Comparison of ENCODE assay signal across 10 mouse cellular contexts in genomic region chr11:116670386-116670785, GRCm38 (mm10). TPM values are rescaled to one million over a fixed set of nuclear protein-coding genes. Genes with fewer than 3 reads are reported as not detected.
DNase-seq lines count a peak whose midpoint lies in the region; ATAC-seq lines count a peak whose summit lies in the region.
"Had no signal": no experiment of that assay in that cellular context is flagged by ENCODE, and none has a peak within 500 bp of the region (broad histone marks: within the 10 kb centered on the region; RNA-seq: fewer than 3 reads in every experiment).

No protein-coding gene starts in this region.

- no peak overlapping the region for H3K9ac ChIP-seq in intestine, embryonic 15.5 days
- H3K9ac ChIP-seq in intestine, embryonic 16.5 days (ENCODE audit: low read depth, low read length), result no peak overlapping the region
- 0 out of 2 replicates have a peak overlapping the region, but pooled peaks have one; percentile 23 for H3K9ac ChIP-seq in hindbrain, embryonic 15.5 days
- H3K9ac ChIP-seq in midbrain, embryonic 14.5 days (replicated peaks; ENCODE audit: low read length), result no peak overlapping the region

- no peaks in the 10 kb centered on the region for H3K27me3 ChIP-seq in intestine, embryonic 15.5 days (replicated peaks)
- H3K27me3 ChIP-seq in intestine, embryonic 16.5 days (replicated peaks; ENCODE audit: control insufficient read depth, insufficient read depth, low read length), result no peaks in the 10 kb centered on the region
- H3K27me3 ChIP-seq in embryonic facial prominence, embryonic 10.5 days (replicated peaks; ENCODE audit: low read depth, poor library complexity, severe bottlenecking), result peaks cover 6% of the 10 kb centered on the region; the same call in 1 of the 2 replicates
- no peaks in the 10 kb centered on the region for H3K27me3 ChIP-seq in hindbrain, embryonic 15.5 days
- H3K27me3 ChIP-seq in midbrain, embryonic 14.5 days (ENCODE audit: control insufficient read depth, insufficient read depth, low read length), result no peaks in the 10 kb centered on the region

- H3K27ac ChIP-seq in intestine, embryonic 15.5 days, result no peak overlapping the region
- H3K27ac ChIP-seq in intestine, embryonic 16.5 days (ENCODE audit: low read length), result no peak overlapping the region
- no peak overlapping the region for H3K27ac ChIP-seq in embryonic facial prominence, embryonic 10.5 days (replicated peaks)
- peak overlapping the region; percentile 47; the same call in 1 of the 2 replicates for H3K27ac ChIP-seq in hindbrain, embryonic 15.5 days (replicated peaks)
- H3K27ac ChIP-seq in midbrain, embryonic 14.5 days (replicated peaks; ENCODE audit: low read depth, low read length), result no peak overlapping the region

- no peak overlapping the region for H3K4me3 ChIP-seq in intestine, embryonic 15.5 days (replicated peaks)
- no peak overlapping the region for H3K4me3 ChIP-seq in intestine, embryonic 16.5 days (ENCODE audit: low read length)
- peak overlapping the region; percentile 90; the same call in 1 of the 2 replicates for H3K4me3 ChIP-seq in embryonic facial prominence, embryonic 10.5 days
- peak overlapping the region; percentile 65; the same call in 1 of the 2 replicates for H3K4me3 ChIP-seq in hindbrain, embryonic 15.5 days
- H3K4me3 ChIP-seq in midbrain, embryonic 14.5 days (replicated peaks; ENCODE audit: low read depth, low read length), result no peak overlapping the region

- intact Hi-C loops in gastrocnemius, postnatal 14 days (cut with DNase I; ENCODE audit: low total_unique reads), result no loop called here

- peaks cover 10% of the 10 kb centered on the region for H3K36me3 ChIP-seq in intestine, embryonic 15.5 days
- H3K36me3 ChIP-seq in intestine, embryonic 16.5 days (ENCODE audit: control insufficient read depth, insufficient read depth, low read length), result peaks cover 10% of the 10 kb centered on the region; the same call in 1 of the 2 replicates
- H3K36me3 ChIP-seq in embryonic facial prominence, embryonic 10.5 days (replicated peaks), result peaks cover 30% of the 10 kb centered on the region
- H3K36me3 ChIP-seq in hindbrain, embryonic 15.5 days, result peaks cover 17% of the 10 kb centered on the region
- peaks cover 26% of the 10 kb centered on the region for H3K36me3 ChIP-seq in midbrain, embryonic 14.5 days (ENCODE audit: control insufficient read depth, insufficient read depth, low read length)

- peaks cover 18% of the 10 kb centered on the region for H3K4me1 ChIP-seq in intestine, embryonic 15.5 days (replicated peaks)
- H3K4me1 ChIP-seq in intestine, embryonic 16.5 days (ENCODE audit: control insufficient read depth, insufficient read depth, low read length), result peaks cover 30% of the 10 kb centered on the region
- peaks cover 58% of the 10 kb centered on the region for H3K4me1 ChIP-seq in embryonic facial prominence, embryonic 10.5 days
- peaks cover 40% of the 10 kb centered on the region for H3K4me1 ChIP-seq in hindbrain, embryonic 15.5 days (replicated peaks)
- H3K4me1 ChIP-seq in midbrain, embryonic 14.5 days (ENCODE audit: control insufficient read depth, insufficient read depth, low read length), result peaks cover 17% of the 10 kb centered on the region

- DNase-seq in embryonic facial prominence, embryonic 10.5 days (ENCODE audit: low spot score), result no peak
- no peak for DNase-seq in midbrain, embryonic 14.5 days
- DNase-seq in gastrocnemius, postnatal 14 days, result no peak
- DNase-seq in cerebellum, adult 11-12 months, result no peak
- no peak for DNase-seq in right cerebral cortex, postnatal 14 days
- DNase-seq: kidney, adult 9 months had no signal

- no peaks in the 10 kb centered on the region for H3K9me3 ChIP-seq in intestine, embryonic 15.5 days
- no peaks in the 10 kb centered on the region for H3K9me3 ChIP-seq in intestine, embryonic 16.5 days (ENCODE audit: control insufficient read depth, low read length)
- no peaks in the 10 kb centered on the region for H3K9me3 ChIP-seq in embryonic facial prominence, embryonic 10.5 days
- no peaks in the 10 kb centered on the region for H3K9me3 ChIP-seq in hindbrain, embryonic 15.5 days
- H3K9me3 ChIP-seq in midbrain, embryonic 14.5 days (ENCODE audit: control insufficient read depth, low read length), result no peaks in the 10 kb centered on the region

- no peak for ATAC-seq in intestine, embryonic 15.5 days
- no peak for ATAC-seq in intestine, embryonic 16.5 days
- no peak for ATAC-seq in hindbrain, embryonic 15.5 days (ENCODE audit: low FRiP score, low read depth)
- no peak for ATAC-seq in midbrain, embryonic 14.5 days (ENCODE audit: low FRiP score, low TSS enrichment)

- peak overlapping the region; percentile 72; the same call in 1 of the 2 replicates for H3K4me2 ChIP-seq in intestine, embryonic 15.5 days (replicated peaks)
- no peak overlapping the region for H3K4me2 ChIP-seq in intestine, embryonic 16.5 days (ENCODE audit: low read depth, low read length)
- H3K4me2 ChIP-seq in hindbrain, embryonic 15.5 days, result peak overlapping the region; percentile 81
- peak overlapping the region; percentile 94 for H3K4me2 ChIP-seq in midbrain, embryonic 14.5 days (ENCODE audit: low read length)

- 79% methylated on average over 7 of the region's 7 CpGs for WGBS in intestine, embryonic 15.5 days
- 82% methylated on average over 7 of the region's 7 CpGs for WGBS in intestine, embryonic 16.5 days
- 79% methylated on average over 7 of the region's 7 CpGs for WGBS in embryonic facial prominence, embryonic 10.5 days
- 69% methylated on average over 7 of the region's 7 CpGs for WGBS in hindbrain, embryonic 15.5 days
- 89% methylated on average over 7 of the region's 7 CpGs for WGBS in midbrain, embryonic 14.5 days

RNA-seq across cellular contexts. Expression of gene Cygb, which starts 16.3 kb away (rescaled TPM):
- polyA plus RNA-seq in intestine, embryonic 15.5 days (2015; fragmentation: Nextera tagmentation; extraction: Ambion mirVana), result 12.5 and 12.9 TPM in 2 replicates
- polyA plus RNA-seq in intestine, embryonic 16.5 days (2015; fragmentation: Nextera tagmentation; extraction: Ambion mirVana), result 12.3 and 14.4 TPM in 2 replicates
- 5.0 and 5.7 TPM in 2 replicates for polyA plus RNA-seq in embryonic facial prominence, embryonic 10.5 days (2016; fragmentation: Nextera tagmentation; extraction: Ambion mirVana)
- polyA plus RNA-seq in hindbrain, embryonic 15.5 days (2015; fragmentation: Nextera tagmentation; extraction: Ambion mirVana), result 25.7 and 29.1 TPM in 2 replicates
- 19.1 and 24.0 TPM in 2 replicates for polyA plus RNA-seq in midbrain, embryonic 14.5 days (2014; fragmentation: Nextera tagmentation; extraction: Ambion mirVana)
- 10 to 100 TPM; 16.8 to 22.8 TPM for total RNA-seq in gastrocnemius, postnatal 14 days (2021)
- total RNA-seq: common myeloid progenitor, adult 5-6 weeks had no signal

RNA-seq across cellular contexts. Expression of gene Prcd, which starts 17.1 kb away (rescaled TPM):
- polyA plus RNA-seq in intestine, embryonic 15.5 days (2015; fragmentation: Nextera tagmentation; extraction: Ambion mirVana), result 1.0 and 1.3 TPM in 2 replicates
- polyA plus RNA-seq in intestine, embryonic 16.5 days (2015; fragmentation: Nextera tagmentation; extraction: Ambion mirVana), result 1.4 and 1.9 TPM in 2 replicates
- polyA plus RNA-seq in embryonic facial prominence, embryonic 10.5 days (2016; fragmentation: Nextera tagmentation; extraction: Ambion mirVana), result 0.76 and 1.2 TPM in 2 replicates
- polyA plus RNA-seq in hindbrain, embryonic 15.5 days (2015; fragmentation: Nextera tagmentation; extraction: Ambion mirVana), result 2.8 and 3.8 TPM in 2 replicates
- 1.6 and 3.3 TPM in 2 replicates for polyA plus RNA-seq in midbrain, embryonic 14.5 days (2014; fragmentation: Nextera tagmentation; extraction: Ambion mirVana)
- total RNA-seq in gastrocnemius, postnatal 14 days (2021), result under 1 TPM; 0.49 to 0.84 TPM
- total RNA-seq: common myeloid progenitor, adult 5-6 weeks had no signal

RNA-seq across cellular contexts. Expression of gene Rhbdf2, which starts 43.6 kb away (rescaled TPM):
- 8.4 and 8.9 TPM in 2 replicates for polyA plus RNA-seq in intestine, embryonic 15.5 days (2015; fragmentation: Nextera tagmentation; extraction: Ambion mirVana)
- 10.8 and 11.9 TPM in 2 replicates for polyA plus RNA-seq in intestine, embryonic 16.5 days (2015; fragmentation: Nextera tagmentation; extraction: Ambion mirVana)
- 5.5 and 6.1 TPM in 2 replicates for polyA plus RNA-seq in embryonic facial prominence, embryonic 10.5 days (2016; fragmentation: Nextera tagmentation; extraction: Ambion mirVana)
- polyA plus RNA-seq in hindbrain, embryonic 15.5 days (2015; fragmentation: Nextera tagmentation; extraction: Ambion mirVana), result 1.1 and 1.6 TPM in 2 replicates
- 0.61 and 0.63 TPM in 2 replicates for polyA plus RNA-seq in midbrain, embryonic 14.5 days (2014; fragmentation: Nextera tagmentation; extraction: Ambion mirVana)
- total RNA-seq in gastrocnemius, postnatal 14 days (2021), result 1 to 10 TPM; 5.9 to 9.0 TPM

Comparison
In these comparisons a context has a peak if more than half of its experiments do, and no peak if none do; other contexts are left out.
1. H3K4me3 ChIP-seq: peak in embryonic facial prominence, embryonic 10.5 days (single experiment) and hindbrain, embryonic 15.5 days (single experiment); none in intestine, embryonic 15.5 days (single experiment), intestine, embryonic 16.5 days (single experiment) and midbrain, embryonic 14.5 days (single experiment).